Mouse (Mus musculus) kidney, adult 2 months (tissue): Measurements from ENCODE around the gene Tekt2.

ENCODE experiments used
- CTCF ChIP-seq: fragments of 200-500 bp; conservative IDR thresholded peaks from 2 replicates; pipeline ENCODE4 v1.5.1; 2011; ENCODE audit warnings: low read depth, mild to moderate bottlenecking, control low read depth, low read length, moderate library complexity, mixed read lengths; ENCODE audit not compliant: insufficient read depth, insufficient read length
- POLR2A ChIP-seq: fragments of 200-500 bp; IDR thresholded peaks from one replicate; pipeline ENCODE4 v1.6.1; 2011; ENCODE audit warnings: low read depth, low read length, control low read depth

DNA sequence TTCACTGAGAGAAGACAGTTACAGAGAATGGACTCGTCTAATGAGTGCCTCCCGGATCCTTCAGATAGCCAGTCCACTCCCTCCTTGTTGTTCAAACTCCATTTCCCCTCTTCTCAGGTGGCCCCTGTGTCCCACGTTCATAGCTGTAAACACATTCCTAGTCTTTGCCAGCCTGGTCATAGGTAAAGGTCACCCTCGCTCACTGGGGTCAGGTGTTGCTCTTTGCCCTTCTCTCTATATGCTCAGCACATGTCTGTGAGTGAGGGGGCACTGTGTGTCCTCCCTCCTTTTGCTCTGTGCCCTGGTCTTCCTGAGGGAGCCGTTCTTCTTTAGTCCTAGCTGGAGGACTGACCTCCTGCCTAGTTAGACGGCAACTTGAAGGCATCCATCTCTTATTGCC, 5.7 kb downstream of the Tekt2 start:
- no peak for TF ChIP-seq POLR2A
- no peak for TF ChIP-seq CTCF
